Mouse (Mus musculus) midbrain, postnatal 0 days (tissue): ENCODE measurements around the gene Tmem74b. TPM values are rescaled to one million over a fixed set of nuclear protein-coding genes. Genes with fewer than 3 reads are reported as not detected.

Experiments used
- ATAC-seq: fragments of 200-750 bp; cut with Nextera tagmentation; 2 replicates; pipeline ENCODE4 v1.8.0; 2017; ENCODE audit warnings: moderate number of reproducible peaks, mild to moderate bottlenecking, moderate TSS enrichment, moderate library complexity; ENCODE audit not compliant: low FRiP score
- DNase-seq: peaks from one replicate; pipeline ENCODE4 v3.0.0-alpha.2; 2015; ENCODE audit warnings: low spot score
- H3K27ac ChIP-seq: fragments of 300-500 bp; sonication (generic); 2 replicates; pipeline ENCODE4 v1.5.1; 2014; ENCODE audit warnings: low read depth, mild to moderate bottlenecking, low read length, mixed read lengths
- H3K27me3 ChIP-seq: fragments of 300-500 bp; sonication (generic); 2 replicates; pipeline ENCODE4 v1.6.1; 2014; ENCODE audit warnings: low read length, control low read depth, mixed read lengths; ENCODE audit not compliant: insufficient read depth
- H3K36me3 ChIP-seq: fragments of 300-500 bp; sonication (generic); 2 replicates; pipeline ENCODE4 v1.6.1; 2014; ENCODE audit warnings: low read length, control low read depth, mixed read lengths; ENCODE audit not compliant: insufficient read depth
- H3K4me1 ChIP-seq: fragments of 300-500 bp; sonication (generic); 2 replicates; pipeline ENCODE4 v1.6.1; 2014; ENCODE audit warnings: mild to moderate bottlenecking, control low read depth, antibody characterized with exemption, low read length, mixed read lengths; ENCODE audit not compliant: insufficient read depth
- H3K4me2 ChIP-seq: fragments of 300-500 bp; sonication (generic); 2 replicates; pipeline ENCODE4 v1.6.1; 2014; ENCODE audit warnings: low read depth, mild to moderate bottlenecking, low read length, mixed read lengths; ENCODE audit not compliant: poor library complexity, severe bottlenecking
- H3K4me3 ChIP-seq: fragments of 300-500 bp; sonication (generic); 2 replicates; pipeline ENCODE4 v1.5.1; 2014; ENCODE audit warnings: low read depth, mild to moderate bottlenecking, low read length, moderate library complexity
- H3K9ac ChIP-seq: fragments of 300-500 bp; sonication (generic); replicated peaks from 2 replicates; pipeline ENCODE4 v1.6.1; 2014; ENCODE audit warnings: mild to moderate bottlenecking, low read length, moderate library complexity, mixed read lengths; ENCODE audit not compliant: poor library complexity, severe bottlenecking
- H3K9me3 ChIP-seq: fragments of 300-500 bp; sonication (generic); 2 replicates; pipeline ENCODE4 v1.6.1; 2016; ENCODE audit warnings: low read length, control low read depth
- CTCF ChIP-seq: IDR thresholded peaks from 2 replicates; pipeline ENCODE4 v1.5.1; 2016; ENCODE audit warnings: antibody characterized with exemption, mild to moderate bottlenecking
- WGBS: fragments of 180-500 bp; shearing (Covaris S2); extraction: QIAGEN DNeasy Blood & Tissue Kit; methylation state at CpG from one replicate; pipeline ENCODE4 v1.1.7; 2014; 5-methylcytosine and 5-hydroxymethylcytosine counted together
- polyA plus RNA-seq: library from polyadenylated mRNA; unstranded; fragments of >200 nt; fragmentation: Nextera tagmentation; extraction: Ambion mirVana; gene quantifications from 2 replicates; pipeline ENCODE4 v1.2.1, GENCODE M21; 2015
- total RNA-seq: library from RNA; depleted of rRNA; stranded (reverse); fragments of >200 nt; gene quantifications from 2 replicates; pipeline ENCODE4 v1.2.3, GENCODE M21; 2014

Gene Tmem74b
- total and polyA plus RNA-seq, 2 experiments from 2014 or later, result 24.8 to 28.6 TPM

- Histone ChIP-seq H3K27ac (no peak overlapping the region), H3K4me2 (no peak overlapping the region), H3K9me3 (no peaks in the 10 kb centered on the region), H3K9ac (no peak overlapping the region), H3K36me3 (no peaks in the 10 kb centered on the region), H3K4me1 (no peaks in the 10 kb centered on the region), H3K27me3 (no peaks in the 10 kb centered on the region), H3K4me3 (no peak overlapping the region)
- peak; percentile 61 for TF ChIP-seq CTCF
- WGBS, result 60% methylated on average over 2 of the region's 2 CpGs
- ATAC-seq, result no peak
- peak; percentile 31 for DNase-seq
Measured at GRCm38 (mm10) chr2:151676234-151676633, 25.6 kb upstream of the Tmem74b start.

DNA sequence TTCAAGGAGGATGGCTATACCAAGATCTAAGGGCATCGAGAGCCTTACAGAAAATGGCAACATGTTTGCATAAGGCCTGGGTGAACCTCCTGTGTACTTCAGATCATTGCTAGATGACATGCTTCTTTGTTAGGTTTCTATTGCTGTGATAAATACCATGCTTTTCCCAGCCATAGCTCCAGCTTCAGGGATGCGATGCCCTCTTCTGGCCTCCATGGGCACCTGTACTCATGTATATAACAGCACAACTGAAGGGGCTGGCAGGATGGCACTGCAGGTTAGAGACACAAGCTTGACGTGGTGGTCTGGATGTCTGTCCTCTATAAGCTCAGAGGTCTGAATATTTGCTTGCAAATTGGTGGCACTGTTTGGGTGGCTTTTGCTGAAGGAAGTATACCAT is 19.5 kb upstream of the Tmem74b start:
- no peak overlapping the region for H3K4me2 ChIP-seq
- H3K4me1 ChIP-seq, result no peaks in the 10 kb centered on the region
- ATAC-seq (peak; percentile 70; the same call in 1 of the 2 replicates), DNase-seq (peak; percentile 65)
- TF ChIP-seq CTCF, result peak; percentile 84
- H3K27me3 ChIP-seq, result no peaks in the 10 kb centered on the region
- no peak overlapping the region for H3K4me3 ChIP-seq
- H3K9me3 ChIP-seq, result no peaks in the 10 kb centered on the region
- no peaks in the 10 kb centered on the region for H3K36me3 ChIP-seq
- no peak overlapping the region for H3K9ac ChIP-seq
- no peak overlapping the region for H3K27ac ChIP-seq
- WGBS, result 47% methylated on average over 3 of the region's 3 CpGs

DNA sequence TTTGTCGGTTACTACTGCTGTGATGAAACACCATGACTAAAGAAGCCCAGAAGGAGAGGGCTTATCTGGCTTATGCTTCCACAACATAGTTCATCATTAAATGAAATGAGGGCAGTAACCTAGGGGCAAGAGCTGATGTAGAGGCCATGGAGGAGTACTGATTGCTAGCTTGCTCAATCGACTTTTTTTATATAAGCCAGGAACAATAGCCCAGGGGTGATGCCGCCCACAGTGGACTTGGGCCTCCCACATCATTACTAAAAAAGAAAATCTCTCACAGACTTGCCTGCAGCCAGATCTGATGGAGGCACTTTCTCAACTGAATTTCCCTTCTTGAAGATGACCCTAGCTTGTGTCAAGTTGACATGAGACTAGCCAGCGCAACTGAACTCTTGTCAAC is 18.8 kb upstream of the Tmem74b start:
- Histone ChIP-seq H3K4me3 (no peak overlapping the region), H3K36me3 (no peaks in the 10 kb centered on the region), H3K9ac (no peak overlapping the region), H3K27me3 (no peaks in the 10 kb centered on the region), H3K4me1 (no peaks in the 10 kb centered on the region), H3K27ac (no peak overlapping the region), H3K9me3 (no peaks in the 10 kb centered on the region), H3K4me2 (no peak overlapping the region)
- 86% methylated on average over 4 of the region's 4 CpGs for WGBS
- ATAC-seq, result no peak
- TF ChIP-seq CTCF, result no peak
- DNase-seq, result no peak

DNA sequence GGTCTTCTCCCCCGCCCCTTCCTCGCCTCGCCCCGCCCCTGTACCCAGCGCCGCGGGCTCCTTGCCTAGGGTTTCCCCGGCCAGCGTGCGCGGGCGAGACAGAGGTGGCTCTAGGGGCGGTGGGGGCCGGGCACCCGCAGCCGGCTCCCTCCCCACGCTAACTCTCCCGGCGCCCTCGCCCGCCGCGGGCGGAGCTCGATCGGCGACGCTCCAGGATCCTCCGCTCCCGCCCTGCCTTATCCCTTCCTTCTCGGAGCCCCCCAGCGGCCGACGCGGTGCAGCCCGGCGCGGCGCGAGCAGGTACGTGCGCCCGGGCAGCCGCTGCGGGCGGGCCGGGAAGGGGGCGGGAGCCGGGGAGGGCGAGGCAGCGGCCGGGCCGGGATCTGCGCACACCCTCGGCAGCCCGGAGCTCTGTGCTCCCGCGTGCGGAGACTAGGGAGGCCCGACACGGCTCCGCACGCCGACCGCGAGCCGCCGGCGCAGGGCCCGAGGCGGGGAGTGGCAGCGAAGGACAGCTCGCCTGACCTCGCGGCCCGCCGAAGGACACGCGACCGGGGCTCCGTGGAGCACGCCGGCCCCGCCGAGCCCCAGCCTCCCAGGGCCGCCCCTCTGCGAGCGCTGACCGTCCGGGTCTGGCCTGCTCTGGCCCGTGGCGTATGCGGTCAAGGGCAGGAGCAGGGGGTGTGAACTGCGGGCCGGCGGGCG is 490 bp downstream of the Tmem74b start:
- Histone ChIP-seq H3K9me3 (no peaks in the 10 kb centered on the region), H3K4me3 (peak overlapping the region; percentile 90), H3K4me2 (peak overlapping the region; percentile 84), H3K36me3 (peaks cover 17% of the 10 kb centered on the region), H3K9ac (peak overlapping the region; percentile 90), H3K27ac (peak overlapping the region; percentile 68), H3K4me1 (peaks cover 6% of the 10 kb centered on the region; the same call in 1 of the 2 replicates), H3K27me3 (no peaks in the 10 kb centered on the region)
- ATAC-seq (peak; percentile 85), DNase-seq (peak; percentile 62)
- WGBS, result 3% methylated on average over 28 of the region's 97 CpGs
- peak; percentile 50 for TF ChIP-seq CTCF

DNA sequence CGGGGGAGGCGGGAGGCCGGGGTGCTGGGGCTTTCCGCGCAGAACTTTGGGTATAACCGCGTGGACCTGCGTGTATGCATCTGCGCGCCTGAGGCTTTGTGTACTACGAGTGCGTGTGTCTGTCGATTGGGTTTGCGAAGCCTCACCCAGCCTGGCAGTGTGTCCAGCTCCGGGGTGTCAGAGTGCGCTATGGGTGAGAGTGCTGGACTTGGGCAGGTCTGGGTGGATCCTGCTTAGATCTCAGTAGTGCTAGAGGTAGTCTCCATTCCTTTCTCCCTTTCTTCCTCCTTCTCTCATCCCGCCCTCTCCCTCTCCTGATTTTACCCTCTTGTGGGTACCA is 1.0 kb downstream of the Tmem74b start:
- Histone ChIP-seq H3K4me2 (peak overlapping the region; percentile 84), H3K4me1 (peaks cover 6% of the 10 kb centered on the region; the same call in 1 of the 2 replicates), H3K4me3 (peak overlapping the region; percentile 90), H3K9me3 (no peaks in the 10 kb centered on the region), H3K27me3 (no peaks in the 10 kb centered on the region), H3K27ac (peak overlapping the region; percentile 68), H3K9ac (peak overlapping the region; percentile 90), H3K36me3 (peaks cover 20% of the 10 kb centered on the region)
- WGBS, result under 1% methylated on average over 15 of the region's 17 CpGs
- TF ChIP-seq CTCF, result no peak
- ATAC-seq, result peak; percentile 64
- peak; percentile 44 for DNase-seq

DNA sequence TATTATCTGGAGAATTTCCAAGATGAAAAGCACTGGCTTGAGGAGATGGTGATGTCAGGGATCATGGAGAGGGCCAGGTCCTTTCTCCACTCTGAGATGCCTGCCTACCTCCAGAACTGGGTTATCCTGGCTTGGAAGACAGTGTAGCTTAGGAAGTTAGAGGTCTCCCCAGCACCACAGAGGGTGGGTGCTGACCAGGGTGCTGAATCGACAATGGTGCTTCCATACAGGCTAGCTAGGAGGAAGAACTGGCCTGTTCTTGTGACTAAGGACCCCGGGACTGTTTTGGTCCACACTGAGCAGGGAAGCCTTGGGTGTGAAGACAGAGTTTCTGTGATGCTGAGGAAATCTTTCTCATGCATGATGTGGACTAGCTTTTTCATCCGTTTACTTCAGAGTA is 10.8 kb downstream of the Tmem74b start:
- ATAC-seq, result no peak
- no peak for TF ChIP-seq CTCF

More for the DNA sequence above, 10.8 kb downstream of the Tmem74b start:
- Histone ChIP-seq H3K9ac (no peak overlapping the region), H3K4me1 (no peaks in the 10 kb centered on the region), H3K9me3 (no peaks in the 10 kb centered on the region), H3K4me2 (no peak overlapping the region), H3K27ac (no peak overlapping the region), H3K27me3 (no peaks in the 10 kb centered on the region), H3K4me3 (no peak overlapping the region), H3K36me3 (peaks cover 20% of the 10 kb centered on the region)
- DNase-seq, result no peak
- WGBS, result 41% methylated on average over 3 of the region's 3 CpGs
